Mouse (Mus musculus): ENCODE measurements around the gene Eya3.
"Not testable (repeated sequence)": the region's sequence is repeated elsewhere in the genome, so short reads cannot be mapped to it uniquely, and the experiment has no call there.

The Eya3 gene

DNA sequence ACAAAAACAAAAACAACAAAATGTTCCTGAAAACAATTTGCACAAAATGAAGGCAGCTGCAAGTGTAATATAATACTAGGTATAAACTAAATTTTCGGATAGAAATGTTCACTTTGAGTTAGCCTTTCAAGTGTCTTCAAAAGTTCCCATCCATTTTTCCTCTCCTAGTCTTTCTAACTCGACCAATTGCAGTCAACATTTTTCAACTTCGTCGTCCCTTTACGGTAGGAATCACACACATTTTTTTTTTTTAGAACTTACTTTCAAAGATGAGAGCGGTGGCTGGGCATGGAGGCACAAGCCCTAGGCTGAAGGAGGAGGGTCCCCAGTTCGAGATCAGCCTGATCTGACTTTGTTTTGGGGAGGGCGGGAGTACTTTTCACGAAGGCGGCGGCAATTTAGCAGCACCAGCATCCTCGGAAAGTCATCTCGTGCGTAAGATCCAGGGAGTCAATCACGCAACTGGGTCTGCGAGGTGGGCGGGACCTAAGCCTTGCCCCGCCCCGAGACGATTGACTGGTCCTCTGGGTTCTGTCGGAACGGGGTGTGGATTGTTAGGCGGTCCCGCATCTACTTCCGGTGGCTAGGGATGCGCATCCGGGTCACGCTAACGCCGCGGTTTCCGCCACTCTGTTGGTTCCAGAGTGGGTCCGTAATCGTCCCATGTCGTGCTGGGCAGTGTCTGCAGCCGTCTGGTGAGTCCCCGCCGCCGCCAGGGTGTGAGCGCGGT lies at the start of gene Eya3:
Gene Eya3 (plus strand): TSS at position 527 of the 730 bp plus-strand sequence.
- in situ Hi-C loops (cut with MboI; ENCODE audit: low sequenced_read_pairs) = no loop called here

DNA sequence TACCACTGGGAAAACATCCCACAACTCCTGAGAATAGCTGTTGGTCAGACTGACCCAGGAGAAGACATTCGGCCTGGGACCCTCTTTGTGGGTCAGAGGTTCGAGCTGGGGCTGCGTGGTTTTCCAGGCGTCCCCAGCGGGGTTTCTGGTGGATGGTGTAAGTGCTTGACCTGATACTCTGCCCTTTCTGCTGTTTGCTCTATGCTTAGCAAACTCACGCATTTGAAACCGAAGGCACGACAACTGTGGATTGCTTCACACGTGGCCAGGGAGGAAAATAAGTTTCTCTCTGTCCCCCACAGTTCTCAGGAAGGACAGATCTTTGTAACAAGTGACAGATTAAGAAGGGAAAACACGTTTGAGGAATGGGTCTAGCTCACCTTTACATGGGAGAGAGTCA lies 48.1 kb upstream of the Eya3 start:
- in situ Hi-C loops (cut with MboI; ENCODE audit: low sequenced_read_pairs) = no loop called here

DNA sequence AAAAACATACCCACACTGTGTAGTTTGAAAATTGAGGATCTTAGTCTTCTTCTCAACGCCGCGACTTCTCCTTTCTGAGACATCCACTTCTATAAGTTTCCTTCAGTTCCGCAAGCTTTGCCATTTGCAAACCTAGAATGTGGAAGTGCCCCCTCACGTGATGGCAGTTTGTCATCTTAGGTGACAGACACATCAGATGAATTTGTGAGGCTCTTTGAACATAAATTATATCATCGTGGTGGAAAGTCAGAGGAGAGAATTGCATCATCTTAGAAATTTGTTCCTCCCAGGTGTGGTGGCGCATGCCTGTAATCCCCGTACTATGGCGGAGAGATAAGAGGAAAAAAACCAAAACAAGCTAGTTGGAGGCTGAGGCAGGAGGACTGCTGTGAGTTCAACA lies 45.8 kb upstream of the Eya3 start:
- in situ Hi-C loops (cut with MboI; ENCODE audit: low sequenced_read_pairs) = no loop called here

DNA sequence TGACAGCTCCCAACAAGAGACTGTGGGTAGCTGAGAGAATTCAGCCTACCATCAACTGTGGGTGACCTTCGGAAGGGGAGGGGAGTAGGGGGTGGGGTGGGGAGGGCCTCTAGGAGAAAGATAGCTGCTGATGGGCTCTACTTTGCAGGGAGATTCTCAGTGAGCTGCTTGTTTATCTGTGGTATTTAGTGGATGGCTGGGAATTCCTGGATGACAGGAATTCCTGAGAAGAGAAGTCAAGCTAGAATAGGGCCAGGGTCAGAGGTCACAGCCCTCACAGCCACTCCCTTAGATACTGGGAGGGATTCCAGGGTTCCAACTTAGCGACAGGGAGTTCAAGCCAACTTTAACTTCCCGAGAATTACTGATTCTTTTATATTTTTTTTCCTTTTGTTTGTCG lies 44.6 kb upstream of the Eya3 start:
- in situ Hi-C loops (cut with MboI; ENCODE audit: low sequenced_read_pairs) = no loop called here

DNA sequence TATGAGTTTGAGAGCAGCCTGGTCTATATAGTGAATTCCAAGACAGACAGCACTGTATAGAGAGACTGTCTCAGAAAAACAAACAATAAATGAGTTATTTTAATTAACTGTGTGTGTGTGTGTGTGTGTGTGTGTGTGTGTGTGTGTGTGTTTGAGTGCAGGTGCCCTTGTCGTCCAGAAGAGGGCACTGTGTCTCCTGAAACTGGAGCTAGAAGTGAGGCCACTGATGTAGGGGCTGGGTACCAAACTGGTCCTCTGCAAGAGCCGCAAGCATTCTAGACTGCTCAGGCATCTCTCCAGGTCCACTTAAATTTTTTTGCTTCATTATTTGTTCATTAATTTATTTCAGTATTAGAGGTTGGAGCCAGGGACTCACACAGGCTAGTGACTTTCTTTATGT lies 39.9 kb upstream of the Eya3 start:
- in situ Hi-C loops (cut with MboI; ENCODE audit: low sequenced_read_pairs) = no loop called here

DNA sequence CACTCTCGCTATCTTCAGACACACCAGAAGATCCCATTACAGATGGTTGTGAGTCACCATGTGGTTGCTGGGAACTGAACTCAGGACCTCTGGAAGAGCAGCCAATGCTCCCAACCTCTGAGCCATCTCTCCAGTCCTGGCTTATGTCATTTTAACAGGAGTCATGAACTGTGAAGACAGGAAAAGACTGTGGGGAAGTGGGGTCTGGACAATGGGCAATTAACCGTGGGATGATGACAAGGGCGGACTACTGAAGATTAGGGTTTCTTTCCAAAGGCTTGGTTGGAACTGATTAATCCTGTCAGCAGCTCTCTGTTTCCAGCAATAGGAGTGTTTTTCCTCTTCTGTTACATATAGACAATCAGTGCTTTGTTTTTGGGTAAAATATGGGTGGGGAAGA lies 39.0 kb upstream of the Eya3 start:
- in situ Hi-C loops (cut with MboI; ENCODE audit: low sequenced_read_pairs) = no loop called here

DNA sequence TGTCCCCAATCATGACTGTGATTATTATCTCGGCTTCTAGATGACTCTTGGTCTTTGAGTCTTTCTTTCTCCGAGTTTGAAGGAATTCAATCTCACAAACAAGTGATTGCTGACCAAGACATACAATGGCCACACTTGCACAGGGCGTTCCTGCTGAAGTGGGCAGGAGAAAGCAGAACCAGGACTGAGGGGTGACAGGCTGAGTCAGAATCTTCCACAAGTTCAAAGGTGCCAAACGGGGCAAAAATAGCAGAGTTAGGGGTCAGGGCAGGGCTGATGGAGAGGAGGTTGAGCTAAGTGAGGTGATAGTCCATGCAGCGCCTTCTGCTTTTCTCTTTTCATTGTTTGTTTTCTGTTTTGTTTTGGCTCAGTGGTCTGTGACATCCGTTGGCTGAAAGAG lies 38.3 kb upstream of the Eya3 start:
- in situ Hi-C loops (cut with MboI; ENCODE audit: low sequenced_read_pairs) = no loop called here

DNA sequence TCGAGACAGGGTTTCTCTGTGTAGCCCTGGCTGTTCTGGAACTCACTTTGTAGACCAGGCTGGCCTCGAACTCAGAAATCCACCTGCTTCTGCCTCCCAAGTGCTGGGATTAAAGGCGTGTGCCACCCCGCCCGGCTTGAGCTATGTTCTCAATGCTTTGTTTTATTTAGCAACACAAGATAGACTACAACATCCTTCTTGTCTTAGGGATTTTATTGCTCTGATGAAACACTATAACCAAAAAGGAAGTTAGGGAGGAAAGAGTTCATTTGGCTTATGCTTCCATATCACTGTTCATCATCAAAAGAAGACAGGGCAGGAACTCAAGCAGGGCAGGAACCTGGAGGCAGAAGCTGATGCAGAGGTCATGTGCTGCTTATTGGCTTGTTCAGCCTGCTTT lies 37.5 kb upstream of the Eya3 start:
- in situ Hi-C loops (cut with MboI; ENCODE audit: low sequenced_read_pairs) = not testable (repeated sequence)

DNA sequence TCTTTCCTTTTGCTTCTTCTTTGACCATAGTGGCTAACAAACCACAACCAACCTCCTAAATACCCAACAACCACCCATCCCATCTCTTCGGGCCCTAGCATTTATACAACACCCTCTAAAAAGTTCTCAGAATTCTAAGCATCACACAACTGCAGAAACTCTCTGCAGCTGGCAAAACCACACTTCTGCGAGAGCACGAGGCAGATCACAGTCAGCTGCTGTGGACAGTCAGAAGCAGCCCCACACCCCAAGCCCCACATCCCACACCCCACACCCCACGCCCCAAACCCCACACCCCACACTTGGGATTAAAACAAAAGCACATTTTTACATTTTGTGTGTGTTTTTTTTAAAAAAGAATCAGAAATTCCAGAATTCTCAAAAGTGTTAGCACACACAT lies 35.3 kb upstream of the Eya3 start:
- in situ Hi-C loops (cut with MboI; ENCODE audit: low sequenced_read_pairs) = no loop called here

DNA sequence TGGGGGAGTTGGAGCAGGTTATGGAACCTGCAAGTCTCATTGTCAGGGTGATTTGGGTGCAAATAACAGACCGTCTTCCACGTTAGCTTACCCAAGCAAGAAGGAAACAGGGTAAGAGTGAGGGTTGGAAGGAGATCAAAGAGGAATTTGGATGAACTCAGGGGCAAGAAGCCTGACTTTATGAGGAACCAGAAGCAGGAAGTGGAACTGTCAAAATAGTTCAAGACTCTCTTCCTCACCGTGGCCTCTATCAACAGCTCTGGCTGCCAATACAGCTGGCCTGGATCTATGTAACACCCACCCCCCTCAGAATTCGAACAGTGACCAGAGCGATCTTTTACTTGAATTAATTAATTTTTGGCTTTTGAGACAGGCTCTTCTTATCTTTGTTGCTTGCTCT lies 33.0 kb upstream of the Eya3 start:
- in situ Hi-C loops (cut with MboI; ENCODE audit: low sequenced_read_pairs) = no loop called here

DNA sequence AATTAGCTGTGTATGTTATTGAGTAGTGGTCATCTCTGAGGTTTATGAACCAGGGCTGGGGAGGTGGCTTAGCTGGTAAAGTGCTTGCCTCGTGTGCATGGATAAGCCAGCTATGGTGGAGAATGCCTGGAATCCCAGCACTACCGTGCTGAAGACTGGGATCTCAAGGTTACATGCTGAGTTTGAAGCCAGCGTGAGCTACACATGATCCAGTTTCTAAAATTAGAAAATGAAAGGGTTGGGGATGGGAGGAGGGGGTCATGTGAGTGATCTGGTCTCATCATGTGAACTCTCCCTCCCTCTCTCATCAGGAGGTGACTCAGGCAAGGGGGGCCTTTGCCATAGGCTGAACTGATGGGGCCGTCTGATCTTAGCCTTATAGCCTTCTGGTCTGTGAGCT lies 30.6 kb upstream of the Eya3 start:
- in situ Hi-C loops (cut with MboI; ENCODE audit: low sequenced_read_pairs) = no loop called here

DNA sequence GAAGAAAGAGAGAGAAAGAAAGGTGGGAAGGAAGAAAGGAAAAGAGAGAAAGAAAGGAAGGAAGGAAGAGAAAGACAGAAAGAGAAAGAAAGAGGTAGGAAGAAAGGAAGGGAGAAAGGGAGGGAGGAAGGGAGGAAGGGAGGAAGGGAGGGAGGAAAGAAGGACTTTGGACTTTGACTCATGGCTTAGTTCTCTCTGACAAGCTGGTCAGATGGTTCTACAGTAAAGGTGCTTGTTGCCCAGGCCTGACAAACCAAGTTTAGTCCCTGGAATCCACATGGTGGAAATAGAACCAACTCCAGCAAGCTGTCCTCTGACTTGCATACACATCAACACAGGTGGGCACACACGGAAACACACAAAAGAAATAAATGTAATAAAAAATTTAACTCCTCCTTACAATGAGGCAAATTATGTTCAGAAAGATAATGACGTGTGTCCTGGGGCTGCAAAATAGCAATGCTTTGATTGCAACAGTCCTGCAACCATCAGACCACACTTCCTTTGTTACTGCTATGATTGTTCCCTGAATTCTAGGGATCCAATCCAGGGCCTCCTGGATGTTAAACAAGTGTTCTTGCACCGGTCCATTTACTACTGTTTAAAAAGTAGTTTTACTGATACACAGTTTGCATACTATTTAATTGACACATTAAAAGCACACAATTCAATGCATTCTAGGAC lies 28.3 kb upstream of the Eya3 start:
- in situ Hi-C loops (cut with MboI; ENCODE audit: low sequenced_read_pairs) = no loop called here

DNA sequence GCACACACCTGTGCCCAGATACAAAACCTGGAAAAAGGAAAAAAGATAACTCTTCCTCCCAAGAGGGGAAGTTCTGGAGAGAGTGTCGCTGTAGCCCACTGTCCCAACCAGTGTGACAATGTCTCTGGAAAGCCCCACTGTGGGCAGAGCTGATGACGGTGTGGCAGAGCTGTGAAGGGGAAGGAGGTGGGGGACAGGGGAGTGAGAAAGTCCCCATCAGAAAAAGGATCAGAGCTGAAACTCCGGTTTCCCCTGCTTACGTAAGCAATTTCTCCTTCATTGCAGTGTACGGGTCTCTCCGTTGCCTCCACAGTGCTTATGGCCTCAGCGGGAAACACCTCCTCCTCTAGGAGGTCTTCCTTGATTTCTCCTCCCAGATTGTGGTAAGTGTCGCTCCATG lies 27.5 kb upstream of the Eya3 start:
- in situ Hi-C loops (cut with MboI; ENCODE audit: low sequenced_read_pairs) = no loop called here

DNA sequence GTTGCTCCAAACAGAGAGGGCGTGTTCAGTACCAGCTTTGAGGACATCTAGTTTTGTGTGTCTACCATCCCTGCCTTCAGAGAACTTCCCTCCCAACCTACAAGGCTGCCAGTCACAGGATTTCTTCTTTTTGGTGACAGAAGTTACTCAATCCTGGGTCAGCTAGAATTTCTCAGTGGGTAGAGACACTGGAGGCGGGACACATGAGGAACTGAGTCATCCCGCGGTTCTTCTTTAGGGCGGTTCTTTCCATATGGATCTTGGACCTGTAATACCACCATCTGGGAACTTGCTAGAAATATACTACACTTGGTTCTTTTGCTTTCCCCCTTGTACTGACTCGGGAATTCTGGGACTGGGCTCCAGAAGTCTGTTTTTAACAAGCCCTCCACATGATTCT lies 20.9 kb upstream of the Eya3 start:
- in situ Hi-C loops (cut with MboI; ENCODE audit: low sequenced_read_pairs) = no loop called here

DNA sequence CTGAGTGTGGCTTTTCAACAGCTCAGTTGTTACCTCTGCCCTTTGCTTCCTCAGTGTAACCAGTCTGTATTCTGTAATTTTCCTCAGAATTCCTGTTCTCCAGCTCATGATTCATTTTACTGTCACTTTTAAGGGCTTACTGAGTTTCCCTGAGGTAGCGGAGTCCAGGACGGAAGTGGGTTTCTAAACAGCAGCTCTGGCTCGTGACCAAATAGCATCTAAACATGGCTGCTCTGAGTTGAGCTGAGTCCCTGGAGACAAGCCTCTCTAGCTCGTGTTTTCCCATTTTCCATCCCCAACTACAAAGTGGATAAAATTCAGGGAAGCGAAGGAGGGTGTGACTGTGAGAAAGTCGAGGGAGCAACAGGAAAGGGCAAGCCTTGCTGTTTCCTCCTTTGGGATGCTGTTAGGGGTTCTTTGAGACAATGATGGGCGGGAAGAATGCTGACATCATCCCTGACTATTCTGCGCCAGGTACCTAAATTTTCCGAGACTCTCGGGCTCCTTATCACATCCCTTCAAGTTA lies 19.9 kb upstream of the Eya3 start:
- in situ Hi-C loops (cut with MboI; ENCODE audit: low sequenced_read_pairs) = no loop called here

DNA sequence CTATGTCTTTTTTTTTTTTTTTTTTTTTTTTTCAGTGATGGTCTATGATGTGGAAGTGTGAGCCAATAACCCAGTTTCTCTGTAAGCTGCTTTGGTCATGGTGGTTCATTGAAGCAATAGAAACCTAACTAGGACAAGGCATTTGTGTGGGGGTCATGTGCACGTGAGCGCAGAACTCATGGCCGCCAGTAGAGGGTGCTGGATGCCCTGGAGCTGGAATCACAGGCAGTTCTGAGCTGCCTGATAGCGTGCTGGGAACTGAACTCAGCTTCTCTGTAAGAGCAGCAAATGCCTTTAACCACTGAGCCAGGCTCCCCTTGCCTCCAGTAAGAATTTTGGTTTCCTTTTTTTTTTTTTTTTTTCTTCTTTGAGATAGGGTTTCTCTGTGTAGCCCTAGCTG lies 18.7 kb upstream of the Eya3 start:
- in situ Hi-C loops (cut with MboI; ENCODE audit: low sequenced_read_pairs) = loop anchor here (10.0 kb wide), 1 partner anchor 65 kb away; no protein-coding TSS in a partner anchor

DNA sequence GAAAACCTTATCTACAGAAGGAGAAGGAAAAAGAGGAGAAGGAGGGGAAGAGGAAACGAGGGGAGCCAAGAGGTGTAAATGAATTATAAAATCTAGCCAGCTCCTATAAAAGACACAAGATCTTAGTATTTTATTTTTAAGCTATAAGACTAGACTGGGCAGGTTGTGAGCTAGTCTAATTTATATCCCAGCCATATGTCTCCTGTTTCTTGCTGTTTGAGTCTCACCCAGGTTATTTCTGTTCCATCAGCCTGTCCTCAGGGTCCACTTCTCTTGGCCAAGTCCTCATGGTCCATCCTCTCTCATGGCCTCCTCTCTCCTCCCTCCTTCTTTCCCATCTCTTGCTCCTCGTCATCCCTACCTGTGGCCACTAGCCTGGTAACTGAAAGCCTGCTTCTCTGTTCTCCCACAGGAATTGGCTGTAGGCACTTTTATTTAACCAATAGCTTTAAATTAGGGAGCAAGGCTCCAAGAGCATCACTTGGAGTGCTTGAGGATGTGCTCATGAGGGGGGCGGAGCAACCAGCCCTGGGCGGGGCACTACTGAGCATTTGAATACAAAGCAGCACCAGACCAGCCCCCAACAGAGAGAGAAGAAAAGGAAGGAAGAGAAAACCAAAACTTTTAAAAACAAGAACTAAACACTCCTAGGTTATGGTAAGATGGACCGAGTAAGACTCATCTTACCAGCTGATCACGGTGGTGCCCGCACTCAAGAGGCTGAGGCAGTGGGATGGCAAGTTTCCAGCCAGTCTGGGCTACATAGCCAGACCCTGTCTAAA lies 17.3 kb upstream of the Eya3 start:
- in situ Hi-C loops (cut with MboI; ENCODE audit: low sequenced_read_pairs) = loop anchor here (10.0 kb wide), 1 partner anchor 67 kb away; no protein-coding TSS in a partner anchor

DNA sequence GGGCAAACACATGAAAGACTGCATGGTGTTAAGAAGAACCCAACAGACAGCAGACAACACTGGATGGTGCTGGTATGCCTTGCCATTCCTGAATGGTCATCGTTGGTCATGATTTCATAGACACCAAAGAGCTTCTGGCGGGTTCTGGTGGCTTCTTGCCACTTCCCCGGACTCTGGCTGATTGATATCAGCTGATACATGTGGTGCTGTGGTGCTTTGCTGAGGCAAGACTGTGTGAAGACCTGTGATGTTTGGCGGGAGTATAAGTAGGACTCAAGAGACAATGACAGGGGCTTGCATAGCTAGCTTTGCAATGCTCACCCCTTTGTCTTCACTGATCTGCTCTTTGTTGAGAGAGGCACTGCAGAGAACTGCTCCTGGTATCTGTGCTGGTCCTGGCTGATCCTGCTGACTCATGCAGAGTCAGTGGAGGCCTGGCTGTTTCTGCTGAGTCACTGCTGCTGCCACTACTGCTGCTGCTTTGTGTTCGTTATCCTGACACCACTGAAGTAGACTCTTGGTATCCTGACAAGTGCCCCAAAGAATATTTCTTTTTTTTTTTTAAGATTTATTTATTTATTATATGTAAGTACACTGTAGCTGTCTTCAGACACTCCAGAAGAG lies 14.6 kb upstream of the Eya3 start:
- in situ Hi-C loops (cut with MboI; ENCODE audit: low sequenced_read_pairs) = loop anchor here (10.0 kb wide), 1 partner anchor 69 kb away; no protein-coding TSS in a partner anchor

DNA sequence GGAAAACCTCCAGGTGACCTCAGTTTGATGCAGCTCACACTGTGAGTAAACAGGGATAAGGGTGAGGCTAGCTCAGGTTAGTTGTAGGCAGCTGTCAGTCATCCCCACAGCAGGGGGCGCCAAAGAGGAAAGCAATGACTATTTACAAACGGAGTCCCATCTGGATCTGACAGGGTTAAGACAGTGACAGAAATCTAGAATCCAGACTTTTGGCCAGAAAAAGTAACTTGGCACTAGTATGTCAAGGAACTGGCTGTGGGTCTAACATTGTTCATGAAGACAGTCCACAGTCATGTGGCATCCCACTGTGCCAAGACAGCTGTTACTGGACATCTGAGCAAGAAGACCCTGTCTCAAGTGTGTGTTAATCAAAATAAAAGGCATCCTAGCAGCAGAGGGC lies 10.0 kb upstream of the Eya3 start:
- in situ Hi-C loops (cut with MboI; ENCODE audit: low sequenced_read_pairs) = loop anchor here (10.0 kb wide), 1 partner anchor 74 kb away; no protein-coding TSS in a partner anchor

DNA sequence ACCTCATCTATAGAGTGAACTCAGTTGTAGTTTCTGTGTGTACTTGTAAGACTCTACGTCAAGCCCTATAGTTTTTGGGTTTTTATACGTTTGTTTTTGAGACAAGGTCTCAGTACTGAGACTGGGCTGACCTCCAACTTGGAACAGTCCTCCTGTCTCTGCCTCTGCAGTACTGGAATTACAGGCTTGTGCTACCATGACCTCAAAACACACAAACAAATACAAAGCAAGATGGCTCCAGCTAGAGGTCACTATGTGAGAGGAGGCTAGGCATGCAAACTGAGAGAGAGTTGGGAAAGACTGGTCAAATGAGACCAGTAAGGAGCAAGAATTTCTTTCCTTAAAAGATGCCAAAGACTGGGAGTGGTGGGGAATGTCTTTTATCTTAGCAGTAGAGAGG lies 2.8 kb upstream of the Eya3 start:
- in situ Hi-C loops (cut with MboI; ENCODE audit: low sequenced_read_pairs) = no loop called here

DNA sequence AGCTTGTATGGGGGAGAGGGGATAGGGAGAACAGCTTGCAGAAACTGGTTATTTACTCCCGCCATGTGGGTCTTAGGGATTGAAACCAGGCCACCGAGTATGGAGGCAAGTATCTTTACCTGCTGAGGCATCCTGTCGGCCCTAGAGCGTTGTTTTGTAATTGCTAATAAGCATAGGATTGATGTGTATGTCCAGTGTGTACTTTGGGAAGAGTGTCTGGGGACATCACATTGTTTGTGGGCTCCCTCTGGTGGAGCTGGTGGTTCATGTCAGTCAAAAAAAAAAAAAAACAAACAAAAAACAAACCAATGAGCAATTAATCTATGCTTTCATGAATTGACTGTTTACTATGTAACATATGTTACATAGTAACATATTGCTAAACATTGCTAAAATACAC lies 2.2 kb upstream of the Eya3 start:
- in situ Hi-C loops (cut with MboI; ENCODE audit: low sequenced_read_pairs) = no loop called here

Data from CH12F3 (cell line).